Mouse (Mus musculus): ENCODE results near the gene Hip1r.

- no peak for TF ChIP-seq POLR2A (IDR thresholded peaks at IDR 0.05; ENCODE audit: low read depth, low read length)
- TF ChIP-seq CTCF (conservative IDR thresholded peaks at IDR 0.05; ENCODE audit: insufficient read depth, insufficient read length, low read depth, low read length) = no peak
Observed at GRCm38 (mm10) chr5:123996194-123996593, 22.8 kb downstream of the Hip1r start.
